Mouse (Mus musculus) forebrain, postnatal 0 days (tissue): Measurements from ENCODE around the gene Celf1. TPM values are rescaled to one million over a fixed set of nuclear protein-coding genes. Genes with fewer than 3 reads are reported as not detected.
A peak's percentile ranks its signal among the peaks of the same experiment; 100 is the strongest.

Experiments used
- ATAC-seq: fragments of 200-750 bp; cut with Nextera tagmentation; 2 replicates; pipeline ENCODE4 v1.8.0; 2017; ENCODE audit warnings: mild to moderate bottlenecking, moderate library complexity
- DNase-seq: peaks from one replicate; pipeline ENCODE4 v3.0.0-alpha.2; 2015
- H3K27ac ChIP-seq: fragments of 300-500 bp; sonication (generic); 2 replicates; pipeline ENCODE4 v1.5.1; 2014; ENCODE audit warnings: low read depth, mild to moderate bottlenecking, antibody characterized with exemption, low read length, moderate library complexity, mixed read lengths
- H3K27me3 ChIP-seq: fragments of 300-500 bp; sonication (generic); 2 replicates; pipeline ENCODE4 v1.6.1; 2014; ENCODE audit warnings: mild to moderate bottlenecking, low read length, mixed read lengths; ENCODE audit not compliant: insufficient read depth
- H3K36me3 ChIP-seq: fragments of 300-500 bp; sonication (generic); 2 replicates; pipeline ENCODE4 v1.6.1; 2014; ENCODE audit warnings: mild to moderate bottlenecking, moderate library complexity; ENCODE audit not compliant: insufficient read depth
- H3K4me1 ChIP-seq: fragments of 300-500 bp; sonication (generic); 2 replicates; pipeline ENCODE4 v1.6.1; 2014; ENCODE audit warnings: antibody characterized with exemption; ENCODE audit not compliant: insufficient read depth
- H3K4me2 ChIP-seq: fragments of 300-500 bp; sonication (generic); 2 replicates; pipeline ENCODE4 v1.6.1; 2014; ENCODE audit warnings: low read depth, mild to moderate bottlenecking, moderate library complexity
- H3K4me3 ChIP-seq: fragments of 300-500 bp; sonication (generic); 2 replicates; pipeline ENCODE4 v1.5.1; 2014; ENCODE audit warnings: low read depth, low read length, mixed read lengths
- H3K9ac ChIP-seq: fragments of 300-500 bp; sonication (generic); 2 replicates; pipeline ENCODE4 v1.6.1; 2014; ENCODE audit warnings: mild to moderate bottlenecking
- H3K9me3 ChIP-seq: fragments of 300-500 bp; sonication (generic); 2 replicates; pipeline ENCODE4 v1.6.1; 2016; ENCODE audit warnings: low read length
- CTCF ChIP-seq: sonication (generic); IDR thresholded peaks from 2 replicates; pipeline ENCODE4 v1.5.1; 2016; ENCODE audit warnings: antibody characterized with exemption, control low read depth, low read depth
- WGBS: fragments of 180-500 bp; shearing (Covaris S2); extraction: QIAGEN DNeasy Blood & Tissue Kit; methylation state at CpG from one replicate; pipeline ENCODE4 v1.1.7; 2014; 5-methylcytosine and 5-hydroxymethylcytosine counted together
- polyA plus RNA-seq: library from polyadenylated mRNA; unstranded; fragments of >200 nt; fragmentation: Nextera tagmentation; extraction: Ambion mirVana; gene quantifications from 2 replicates; pipeline ENCODE4 v1.2.1, GENCODE M21; 2015
- total RNA-seq: library from RNA; depleted of rRNA; stranded (reverse); fragments of >200 nt; gene quantifications from 2 replicates; pipeline ENCODE4 v1.2.3, GENCODE M21; 2014

The Celf1 gene
- total and polyA plus RNA-seq, 2 experiments from 2014 or later: 72.2 to 83.7 TPM

DNA sequence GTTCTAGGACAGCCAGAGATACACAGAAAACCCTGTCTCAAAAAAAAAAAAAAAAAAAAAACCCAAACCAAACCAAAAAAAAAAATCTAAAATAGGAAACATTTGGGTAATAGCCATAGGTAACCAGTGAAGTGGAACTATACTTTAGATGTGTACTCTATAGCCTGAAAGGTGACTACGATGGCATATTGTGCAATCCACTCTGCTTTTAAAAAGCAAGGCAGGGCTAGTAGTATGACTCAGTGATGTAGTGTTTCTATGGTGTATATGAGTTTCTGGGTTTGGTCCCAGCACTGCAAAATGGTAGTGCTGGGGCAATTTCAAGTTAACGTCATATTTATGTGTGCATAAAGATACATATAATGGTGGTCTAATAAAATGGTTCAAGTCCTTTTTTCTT is 33.5 kb upstream of the Celf1 start:
- Histone ChIP-seq H3K36me3 (peaks cover 53% of the 10 kb centered on the region), H3K27ac (no peak overlapping the region), H3K27me3 (no peaks in the 10 kb centered on the region), H3K9me3 (no peaks in the 10 kb centered on the region), H3K9ac (no peak overlapping the region), H3K4me3 (no peak overlapping the region), H3K4me1 (peaks cover 8% of the 10 kb centered on the region), H3K4me2 (no peak overlapping the region)
- TF ChIP-seq CTCF: no peak
- WGBS: 93% methylated on average over 2 of the region's 2 CpGs
- ATAC-seq: no peak
- no peak for DNase-seq

DNA sequence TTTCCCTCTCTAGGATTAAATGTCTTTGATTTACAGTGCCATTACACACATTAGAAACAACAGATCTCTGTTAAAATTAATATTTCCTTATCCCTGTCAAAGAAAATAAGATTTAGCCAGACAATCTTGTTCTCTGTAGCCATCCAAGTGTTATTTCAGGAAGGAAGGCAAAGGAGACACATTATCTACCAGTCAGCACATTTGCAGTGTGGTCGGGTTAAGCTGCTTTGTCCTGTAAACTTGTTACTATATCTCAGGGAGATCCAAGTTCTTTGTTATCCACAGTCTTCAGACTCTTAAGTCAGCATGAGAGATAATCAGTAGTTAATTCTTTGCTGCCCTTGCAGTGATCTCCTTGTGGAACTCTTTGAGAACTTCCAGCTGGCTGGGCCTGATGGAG is 29.3 kb upstream of the Celf1 start:
- Histone ChIP-seq H3K4me2 (no peak overlapping the region), H3K36me3 (peaks cover 57% of the 10 kb centered on the region), H3K4me3 (no peak overlapping the region), H3K27me3 (no peaks in the 10 kb centered on the region), H3K4me1 (peaks cover 8% of the 10 kb centered on the region; the same call in 1 of the 2 replicates), H3K9me3 (no peaks in the 10 kb centered on the region), H3K9ac (no peak overlapping the region), H3K27ac (no peak overlapping the region)
- WGBS: 78% methylated on average over 1 of the region's 1 CpGs
- no peak for ATAC-seq
- TF ChIP-seq CTCF: no peak
- no peak for DNase-seq

DNA sequence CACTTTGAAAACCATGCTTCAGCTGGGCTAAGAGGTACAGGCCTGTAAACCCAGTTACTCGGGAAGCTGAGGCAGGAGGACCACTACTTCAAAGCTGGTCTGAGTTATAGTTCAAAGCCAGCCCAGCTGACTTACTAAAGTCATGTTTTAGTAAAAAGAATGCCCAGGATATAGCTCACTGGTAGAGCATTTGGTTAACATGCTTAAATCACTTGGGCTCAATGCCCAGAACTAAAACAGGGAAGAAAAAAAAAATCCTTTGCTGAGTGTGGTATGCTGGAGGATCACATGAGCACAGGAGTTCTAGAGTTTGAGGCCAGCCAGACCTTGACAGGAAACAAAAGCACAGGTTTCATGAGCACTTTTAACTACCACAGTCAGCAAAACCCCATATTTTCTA is 28.5 kb upstream of the Celf1 start:
- Histone ChIP-seq H3K27me3 (no peaks in the 10 kb centered on the region), H3K9me3 (no peaks in the 10 kb centered on the region), H3K36me3 (peaks cover 54% of the 10 kb centered on the region), H3K4me1 (peaks cover 9% of the 10 kb centered on the region; the same call in 1 of the 2 replicates), H3K4me2 (no peak overlapping the region), H3K9ac (no peak overlapping the region), H3K27ac (no peak overlapping the region), H3K4me3 (no peak overlapping the region)
- ATAC-seq: no peak
- 83% methylated on average over 1 of the region's 1 CpGs for WGBS
- no peak for TF ChIP-seq CTCF
- DNase-seq: no peak

DNA sequence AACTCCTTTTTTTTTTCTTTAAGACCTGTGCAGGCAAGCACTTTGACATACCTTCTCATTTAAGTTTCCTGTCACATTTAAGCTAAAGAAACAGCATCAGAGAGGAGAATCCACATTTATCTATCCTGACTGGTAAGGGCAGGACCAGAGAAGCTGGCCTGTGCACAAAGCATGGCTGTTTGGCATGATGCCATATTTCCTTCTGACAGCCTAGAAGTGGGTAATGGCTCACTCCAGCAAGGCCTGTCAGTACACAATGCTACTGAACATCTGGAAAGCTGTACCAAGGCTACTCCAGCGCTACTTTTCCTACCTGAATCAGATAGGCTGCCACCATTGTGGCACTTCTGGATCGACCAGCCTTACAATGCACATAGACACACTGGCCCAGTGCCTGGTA is 26.5 kb upstream of the Celf1 start:
- TF ChIP-seq CTCF: no peak
- H3K9ac ChIP-seq: no peak overlapping the region
- no peak overlapping the region for H3K27ac ChIP-seq
- no peak overlapping the region for H3K4me2 ChIP-seq
- DNase-seq (no peak), ATAC-seq (no peak)
- peaks cover 13% of the 10 kb centered on the region; the same call in 1 of the 2 replicates for H3K4me1 ChIP-seq
- no peak overlapping the region for H3K4me3 ChIP-seq
- H3K9me3 ChIP-seq: no peaks in the 10 kb centered on the region
- 42% methylated on average over 2 of the region's 2 CpGs for WGBS
- peaks cover 41% of the 10 kb centered on the region for H3K36me3 ChIP-seq
- no peaks in the 10 kb centered on the region for H3K27me3 ChIP-seq

DNA sequence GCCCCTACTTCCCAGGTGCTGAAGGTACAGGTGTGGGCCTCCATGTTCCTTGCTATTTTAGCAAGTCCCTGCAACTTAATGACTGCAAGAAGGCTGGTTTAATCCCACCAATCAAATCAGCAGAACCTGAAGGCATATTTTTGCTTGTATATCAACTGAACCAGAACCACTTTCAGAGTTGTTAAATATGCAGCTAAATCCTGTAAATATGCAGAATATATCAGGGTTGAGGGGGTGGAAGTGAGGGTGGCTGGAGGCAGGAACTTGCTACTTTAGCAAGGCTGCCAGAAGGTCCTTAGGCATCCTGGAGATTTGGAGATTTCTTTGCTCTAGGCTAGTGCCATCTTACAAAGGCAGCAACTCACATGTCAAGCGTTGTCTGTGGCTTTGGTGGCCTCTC is 24.7 kb upstream of the Celf1 start:
- H3K27ac ChIP-seq: no peak overlapping the region
- H3K4me3 ChIP-seq: no peak overlapping the region
- H3K9ac ChIP-seq: no peak overlapping the region
- ATAC-seq (no peak), DNase-seq (no peak)
- peaks cover 14% of the 10 kb centered on the region; the same call in 1 of the 2 replicates for H3K4me1 ChIP-seq
- WGBS: 84% methylated on average over 1 of the region's 1 CpGs
- TF ChIP-seq CTCF: no peak
- no peaks in the 10 kb centered on the region for H3K9me3 ChIP-seq
- H3K27me3 ChIP-seq: no peaks in the 10 kb centered on the region
- H3K4me2 ChIP-seq: no peak overlapping the region; the same call in 1 of the 2 replicates
- H3K36me3 ChIP-seq: peaks cover 24% of the 10 kb centered on the region

DNA sequence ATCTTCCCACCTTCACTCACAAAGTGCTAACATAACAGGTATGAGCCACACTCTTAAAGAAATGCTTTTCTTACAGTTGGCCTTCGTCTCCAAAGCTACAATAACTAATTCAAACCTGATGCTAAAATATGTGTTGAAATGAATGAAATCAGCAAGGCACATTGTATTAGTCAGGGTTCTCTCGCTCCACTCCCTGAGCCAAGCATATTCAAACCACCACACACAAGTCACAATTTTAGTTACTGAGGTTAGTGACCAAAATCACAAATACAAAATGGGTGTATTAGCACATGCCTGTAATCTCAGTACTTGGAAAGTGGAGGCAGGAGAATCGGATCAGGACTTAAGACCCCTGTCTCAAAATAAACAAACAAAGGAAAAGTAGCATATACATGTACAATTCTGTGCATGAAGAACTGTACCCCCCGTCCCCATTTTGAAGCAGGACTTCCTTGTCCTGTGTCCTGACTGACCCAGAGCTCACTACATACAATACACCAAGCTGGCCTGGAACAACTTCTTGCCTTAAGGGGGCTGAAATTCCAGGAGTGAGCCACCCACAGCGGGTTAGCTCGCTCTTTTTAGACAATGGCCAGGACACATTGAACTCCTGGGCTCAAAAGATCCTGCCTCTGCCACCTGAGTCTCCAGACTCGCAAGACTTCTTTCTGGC is 23.5 kb upstream of the Celf1 start:
- H3K27ac ChIP-seq: peak overlapping the region; percentile 93
- peak overlapping the region; percentile 90 for H3K4me2 ChIP-seq
- peaks cover 14% of the 10 kb centered on the region; the same call in 1 of the 2 replicates for H3K36me3 ChIP-seq
- ATAC-seq: no peak
- peak overlapping the region; percentile 59 for H3K4me3 ChIP-seq
- DNase-seq: no peak
- no peak for TF ChIP-seq CTCF
- no peaks in the 10 kb centered on the region for H3K9me3 ChIP-seq
- H3K27me3 ChIP-seq: no peaks in the 10 kb centered on the region
- WGBS: 18% methylated on average over 7 of the region's 7 CpGs
- H3K9ac ChIP-seq: peak overlapping the region; percentile 99
- H3K4me1 ChIP-seq: peaks cover 14% of the 10 kb centered on the region; the same call in 1 of the 2 replicates

GRCm38 (mm10) chr2:90917233-90917998 is 22.8 kb upstream of the Celf1 start:
- H3K9ac ChIP-seq: peak overlapping the region; percentile 99
- H3K27ac ChIP-seq: peak overlapping the region; percentile 93
- peak overlapping the region; percentile 90 for H3K4me2 ChIP-seq
- peaks cover 10% of the 10 kb centered on the region; the same call in 1 of the 2 replicates for H3K36me3 ChIP-seq
- no peaks in the 10 kb centered on the region for H3K9me3 ChIP-seq
- H3K4me3 ChIP-seq: peak overlapping the region; percentile 59
- WGBS: under 1% methylated on average over 73 of the region's 73 CpGs
- H3K4me1 ChIP-seq: peaks cover 14% of the 10 kb centered on the region; the same call in 1 of the 2 replicates
- TF ChIP-seq CTCF: no peak
- DNase-seq: peak; percentile 73
- peak; percentile 84 for ATAC-seq
- no peaks in the 10 kb centered on the region for H3K27me3 ChIP-seq
